Mouse (Mus musculus): ENCODE results near the gene Baz2b. TPM values are rescaled to one million over a fixed set of nuclear protein-coding genes. Genes with fewer than 3 reads are reported as not detected.

Baz2b gene
- polyA plus RNA-seq (2012; rRNA removed), result 46.2 and 55.1 TPM in 2 replicates

DNA sequence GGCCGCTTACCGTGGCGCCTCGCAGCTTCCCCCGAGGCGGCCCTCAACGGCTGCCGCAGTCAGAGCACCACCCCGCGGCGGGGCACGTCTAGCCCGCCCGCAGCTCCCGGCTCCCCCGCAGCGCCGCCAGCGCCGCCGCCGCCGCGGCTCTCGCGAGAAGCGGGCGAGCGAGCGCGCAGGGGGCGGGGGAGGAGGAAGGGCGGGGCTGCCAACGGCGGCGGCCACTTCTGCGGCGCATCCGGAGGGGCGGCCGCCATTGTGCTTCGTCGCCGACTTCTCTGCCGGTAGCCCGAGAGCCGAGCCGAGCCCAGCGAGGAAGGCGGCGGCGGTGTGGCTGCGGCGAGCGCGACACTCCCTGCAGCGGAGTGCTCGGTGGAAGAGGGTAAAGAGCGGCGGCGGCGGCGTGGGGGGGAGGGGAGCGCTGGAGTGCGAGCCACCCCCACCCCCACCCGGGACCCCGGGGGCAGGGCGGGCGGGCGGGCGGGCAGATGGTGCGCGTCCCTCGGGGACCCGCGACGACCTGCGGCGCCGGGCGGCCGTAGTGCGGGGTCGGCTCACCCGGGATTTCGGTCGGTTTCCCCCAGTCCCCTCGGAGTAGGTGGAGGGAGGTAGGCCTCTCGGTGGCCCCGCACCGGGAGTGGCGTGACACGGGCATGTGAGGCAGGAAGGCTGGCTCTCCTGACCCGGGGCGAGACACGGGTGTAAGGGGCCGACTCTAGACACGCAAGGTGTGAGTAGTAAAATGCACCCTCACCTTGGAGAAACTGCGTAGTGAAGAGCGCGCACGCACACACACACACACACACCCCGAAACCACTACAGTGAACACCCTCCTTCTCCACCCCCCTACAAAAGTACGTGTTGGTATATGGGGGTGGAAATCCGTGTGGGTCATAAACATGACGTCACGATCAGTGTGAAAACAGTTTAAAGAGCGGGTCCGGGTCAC, at the start of gene Baz2b, which contains the start of gene March7:
Baz2b (minus strand) TSS at position 137 of the 949 bp plus-strand sequence.
March7 (plus strand) TSS at position 185 of the 949 bp plus-strand sequence.
- TF ChIP-seq CTCF (IDR thresholded peaks at IDR 0.05; ENCODE audit: borderline replicate concordance, insufficient read depth, low read depth, low read length) (no peak), POLR2A (IDR thresholded peaks at IDR 0.05; ENCODE audit: borderline replicate concordance, insufficient read depth, low read length) (peak; percentile 48; the same call in 1 of the 2 replicates)
- H3K27ac ChIP-seq (ENCODE audit: insufficient read depth, low read length), result peak within 1 kb of the TSS; percentile 75
- H3K4me1 ChIP-seq (ENCODE audit: control insufficient read depth, insufficient read depth, low read length), result peaks cover 10% of the 10 kb centered on the region
- peak within 1 kb of the TSS; percentile 100 for H3K4me3 ChIP-seq (replicated peaks; ENCODE audit: insufficient read depth, low read depth, low read length)
- peak; percentile 85 for DNase-seq
- under 1% methylated on average over 108 of the region's 109 CpGs for WGBS
- H3K27me3 ChIP-seq (ENCODE audit: control insufficient read depth, insufficient read depth, low read length), result no peaks in the 10 kb centered on the region

DNA sequence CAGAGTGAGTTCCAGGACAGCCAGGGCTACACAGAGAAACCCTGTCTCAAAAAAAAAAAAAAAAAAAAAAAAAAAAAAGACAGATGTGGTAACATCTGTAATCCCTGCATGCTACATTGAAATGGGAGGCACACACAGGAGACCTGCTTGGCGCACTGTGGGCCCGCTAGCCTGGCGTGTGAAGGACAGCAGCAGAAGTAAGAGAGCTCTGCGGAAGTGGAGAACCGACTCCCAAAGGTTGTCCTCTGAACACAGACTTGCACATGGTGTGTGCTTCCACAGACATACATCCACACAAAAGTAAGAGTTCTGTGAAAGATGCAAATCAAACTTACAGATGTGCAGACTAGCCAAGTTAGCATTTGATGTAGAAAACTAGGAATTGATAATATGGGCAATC, 49.5 kb upstream of the Baz2b start:
- Histone ChIP-seq H3K4me1 (ENCODE audit: control insufficient read depth, insufficient read depth, low read length) (no peaks in the 10 kb centered on the region), H3K27ac (ENCODE audit: insufficient read depth, low read length) (no peak overlapping the region)
- WGBS, result 92% methylated on average over 5 of the region's 5 CpGs

DNA sequence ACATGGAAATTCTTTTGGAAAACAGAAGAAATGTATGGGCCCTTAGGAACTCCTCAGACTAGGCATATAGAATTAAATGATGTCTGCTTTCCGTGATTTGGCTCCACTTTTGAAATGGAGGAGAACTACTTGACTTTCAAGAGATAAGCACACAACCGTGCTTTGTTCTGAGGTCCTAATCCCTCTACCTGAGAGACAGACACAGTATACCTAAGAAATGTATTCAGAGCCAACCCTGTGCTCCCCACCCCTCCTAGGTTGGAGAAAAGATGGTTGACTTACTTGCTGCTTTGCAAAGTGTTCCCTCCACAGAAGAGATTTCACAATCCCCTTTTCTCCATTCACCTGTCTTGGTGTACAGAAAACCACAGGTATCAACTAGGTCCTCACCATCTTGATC, 47.1 kb upstream of the Baz2b start:
- Histone ChIP-seq H3K27me3 (ENCODE audit: control insufficient read depth, insufficient read depth, low read length) (no peaks in the 10 kb centered on the region), H3K27ac (ENCODE audit: insufficient read depth, low read length) (no peak overlapping the region), H3K4me3 (replicated peaks; ENCODE audit: insufficient read depth, low read depth, low read length) (no peak overlapping the region), H3K4me1 (ENCODE audit: control insufficient read depth, insufficient read depth, low read length) (no peaks in the 10 kb centered on the region)
- WGBS, result 83% methylated on average over 2 of the region's 2 CpGs
- no peak for DNase-seq
- TF ChIP-seq CTCF (IDR thresholded peaks at IDR 0.05; ENCODE audit: borderline replicate concordance, insufficient read depth, low read depth, low read length) (no peak), POLR2A (IDR thresholded peaks at IDR 0.05; ENCODE audit: borderline replicate concordance, insufficient read depth, low read length) (no peak)

More for the DNA sequence above, 49.5 kb upstream of the Baz2b start:
- no peak for DNase-seq
- Histone ChIP-seq H3K4me3 (replicated peaks; ENCODE audit: insufficient read depth, low read depth, low read length) (no peak overlapping the region), H3K27me3 (ENCODE audit: control insufficient read depth, insufficient read depth, low read length) (no peaks in the 10 kb centered on the region)
- TF ChIP-seq CTCF (IDR thresholded peaks at IDR 0.05; ENCODE audit: borderline replicate concordance, insufficient read depth, low read depth, low read length) (no peak), POLR2A (IDR thresholded peaks at IDR 0.05; ENCODE audit: borderline replicate concordance, insufficient read depth, low read length) (no peak)

DNA sequence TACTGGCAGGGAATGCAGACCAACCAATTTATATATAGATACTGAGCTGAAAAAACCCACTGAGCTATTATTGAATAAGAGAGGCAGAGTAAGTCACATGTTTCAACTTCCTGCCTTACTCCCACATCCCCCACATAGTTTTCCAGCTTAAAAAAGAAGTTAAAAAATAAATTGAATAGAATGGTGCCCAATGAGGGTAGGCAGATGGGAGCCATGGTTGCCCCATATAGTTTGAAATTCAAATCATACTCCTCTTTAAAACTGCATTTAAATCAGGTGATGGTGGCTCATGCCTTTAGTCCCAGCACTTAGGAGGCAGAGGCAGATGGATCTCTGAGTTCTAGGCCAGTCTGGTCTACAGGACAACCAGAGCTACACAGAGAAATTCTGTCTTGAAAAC, 43.9 kb upstream of the Baz2b start:
- DNase-seq, result no peak
- no peak overlapping the region for H3K27ac ChIP-seq (ENCODE audit: insufficient read depth, low read length)
- H3K4me3 ChIP-seq (replicated peaks; ENCODE audit: insufficient read depth, low read depth, low read length), result no peak overlapping the region
- no peak for TF ChIP-seq POLR2A (IDR thresholded peaks at IDR 0.05; ENCODE audit: borderline replicate concordance, insufficient read depth, low read length)
- no peak for TF ChIP-seq CTCF (IDR thresholded peaks at IDR 0.05; ENCODE audit: borderline replicate concordance, insufficient read depth, low read depth, low read length)
- no peaks in the 10 kb centered on the region for H3K4me1 ChIP-seq (ENCODE audit: control insufficient read depth, insufficient read depth, low read length)
- H3K27me3 ChIP-seq (ENCODE audit: control insufficient read depth, insufficient read depth, low read length), result no peaks in the 10 kb centered on the region

DNA sequence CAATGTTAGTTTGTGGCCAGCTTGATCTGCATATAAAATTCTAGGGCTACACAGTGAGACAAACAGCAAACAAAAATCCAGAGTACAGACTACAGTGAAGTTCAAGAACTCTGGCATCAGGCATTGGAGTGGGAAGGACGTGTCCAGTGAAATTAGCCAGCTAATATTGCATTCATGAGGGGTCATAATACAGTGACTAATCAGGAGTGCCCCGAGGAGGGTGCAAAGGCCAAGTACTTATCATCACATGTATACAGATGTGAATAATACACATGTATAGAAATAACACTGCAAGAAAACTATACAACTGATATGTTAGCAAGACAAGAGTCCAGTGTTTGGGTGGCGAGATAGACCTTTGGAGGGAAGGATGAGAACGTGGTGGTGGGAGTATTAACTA, 43.1 kb upstream of the Baz2b start:
- Histone ChIP-seq H3K4me3 (replicated peaks; ENCODE audit: insufficient read depth, low read depth, low read length) (no peak overlapping the region), H3K27ac (ENCODE audit: insufficient read depth, low read length) (no peak overlapping the region), H3K4me1 (ENCODE audit: control insufficient read depth, insufficient read depth, low read length) (no peaks in the 10 kb centered on the region), H3K27me3 (ENCODE audit: control insufficient read depth, insufficient read depth, low read length) (no peaks in the 10 kb centered on the region)
- WGBS, result 84% methylated on average over 4 of the region's 4 CpGs
- TF ChIP-seq POLR2A (IDR thresholded peaks at IDR 0.05; ENCODE audit: borderline replicate concordance, insufficient read depth, low read length), result no peak
- no peak for TF ChIP-seq CTCF (IDR thresholded peaks at IDR 0.05; ENCODE audit: borderline replicate concordance, insufficient read depth, low read depth, low read length)
- no peak for DNase-seq

DNA sequence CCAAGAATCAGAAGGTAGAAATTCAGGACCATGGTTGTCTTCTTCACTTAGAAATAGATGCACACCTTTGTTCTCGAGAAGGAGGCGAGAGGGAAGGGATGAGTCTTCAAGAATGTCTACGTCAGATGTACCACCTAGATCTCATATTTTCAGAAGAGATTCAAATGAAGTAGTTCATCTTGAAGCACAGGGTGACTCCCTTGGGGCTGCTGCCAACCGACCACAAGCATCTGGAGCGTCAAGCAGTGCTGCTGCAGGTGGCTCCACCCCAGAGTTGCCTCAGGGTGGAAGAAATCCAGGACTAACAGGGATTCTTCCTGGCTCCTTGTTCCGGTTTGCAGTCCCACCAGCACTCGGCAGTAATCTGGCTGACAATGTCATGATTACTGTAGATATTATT, 24.9 kb upstream of the Baz2b start:
- 52% methylated on average over 7 of the region's 7 CpGs for WGBS
- no peaks in the 10 kb centered on the region for H3K27me3 ChIP-seq (ENCODE audit: control insufficient read depth, insufficient read depth, low read length)
- TF ChIP-seq CTCF (IDR thresholded peaks at IDR 0.05; ENCODE audit: borderline replicate concordance, insufficient read depth, low read depth, low read length), result no peak
- TF ChIP-seq POLR2A (IDR thresholded peaks at IDR 0.05; ENCODE audit: borderline replicate concordance, insufficient read depth, low read length), result no peak
- H3K4me1 ChIP-seq (ENCODE audit: control insufficient read depth, insufficient read depth, low read length), result no peaks in the 10 kb centered on the region
- no peak overlapping the region for H3K27ac ChIP-seq (ENCODE audit: insufficient read depth, low read length)
- no peak for DNase-seq
- no peak overlapping the region for H3K4me3 ChIP-seq (replicated peaks; ENCODE audit: insufficient read depth, low read depth, low read length)

DNA sequence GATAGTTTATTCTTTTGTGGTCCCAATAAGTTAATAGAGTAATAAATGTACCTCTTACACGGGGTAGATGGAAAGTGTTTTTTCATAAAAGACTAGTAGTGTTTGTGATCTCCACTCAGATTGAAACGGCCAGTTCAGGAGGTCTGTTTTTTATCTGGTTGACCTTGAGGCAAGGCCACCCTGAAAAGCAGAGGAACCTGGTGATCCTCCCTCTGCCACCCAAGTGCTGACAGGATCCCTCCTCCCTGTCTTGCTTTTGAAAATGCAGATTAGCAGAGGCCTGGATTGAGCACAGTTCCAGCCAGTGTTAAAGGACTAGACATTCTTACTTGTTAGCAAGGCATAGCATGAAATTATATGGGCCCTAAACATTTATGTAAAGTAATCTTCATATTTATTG, 23.5 kb upstream of the Baz2b start:
- no peaks in the 10 kb centered on the region for H3K27me3 ChIP-seq (ENCODE audit: control insufficient read depth, insufficient read depth, low read length)
- H3K4me1 ChIP-seq (ENCODE audit: control insufficient read depth, insufficient read depth, low read length), result no peaks in the 10 kb centered on the region
- DNase-seq, result no peak
- no peak overlapping the region for H3K27ac ChIP-seq (ENCODE audit: insufficient read depth, low read length)
- TF ChIP-seq CTCF (IDR thresholded peaks at IDR 0.05; ENCODE audit: borderline replicate concordance, insufficient read depth, low read depth, low read length), result no peak
- TF ChIP-seq POLR2A (IDR thresholded peaks at IDR 0.05; ENCODE audit: borderline replicate concordance, insufficient read depth, low read length), result no peak
- WGBS, result 77% methylated on average over 2 of the region's 2 CpGs
- no peak overlapping the region for H3K4me3 ChIP-seq (replicated peaks; ENCODE audit: insufficient read depth, low read depth, low read length)

DNA sequence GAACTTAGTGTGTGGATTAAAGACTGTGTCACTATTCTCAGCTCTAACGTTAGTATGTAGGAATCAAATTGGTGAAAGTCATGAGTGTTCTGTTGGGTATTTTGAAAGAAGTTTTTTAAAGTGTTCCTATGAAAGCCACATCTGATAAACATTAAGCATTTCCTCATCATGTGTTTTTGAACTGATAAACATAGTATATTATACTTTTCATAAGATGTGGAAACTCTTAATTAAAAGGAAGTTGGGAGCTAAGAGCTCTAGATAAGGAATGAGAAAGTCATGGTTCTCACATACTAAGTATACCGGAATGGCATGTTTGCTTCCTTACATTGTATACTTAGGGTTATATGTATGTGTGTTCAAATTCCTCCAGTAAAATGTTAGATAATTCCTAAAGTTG, 20.7 kb upstream of the Baz2b start:
- no peak overlapping the region for H3K4me3 ChIP-seq (replicated peaks; ENCODE audit: insufficient read depth, low read depth, low read length)
- TF ChIP-seq CTCF (IDR thresholded peaks at IDR 0.05; ENCODE audit: borderline replicate concordance, insufficient read depth, low read depth, low read length) (no peak), POLR2A (IDR thresholded peaks at IDR 0.05; ENCODE audit: borderline replicate concordance, insufficient read depth, low read length) (no peak)
- no peak overlapping the region for H3K27ac ChIP-seq (ENCODE audit: insufficient read depth, low read length)
- 86% methylated on average over 2 of the region's 2 CpGs for WGBS
- H3K27me3 ChIP-seq (ENCODE audit: control insufficient read depth, insufficient read depth, low read length), result no peaks in the 10 kb centered on the region
- no peaks in the 10 kb centered on the region for H3K4me1 ChIP-seq (ENCODE audit: control insufficient read depth, insufficient read depth, low read length)
- DNase-seq, result no peak
